Mouse (Mus musculus) right cerebral cortex, postnatal 14 days (tissue): ENCODE results near the gene Arsg.
A peak's percentile ranks its signal among the peaks of the same experiment; 100 is the strongest.
"Not testable (repeated sequence)": the region's sequence is repeated elsewhere in the genome, so short reads cannot be mapped to it uniquely, and the experiment has no call there.

Source experiments
- DNase-seq: peaks from one replicate; pipeline ENCODE4 v3.0.0; 2022

Gene Arsg

GRCm38 (mm10) chr11:109470170-109470569 lies 3.0 kb upstream of the Arsg start:
- no peak for DNase-seq

GRCm38 (mm10) chr11:109470921-109471861 lies 2.0 kb upstream of the Arsg start:
- no peak for DNase-seq

DNA sequence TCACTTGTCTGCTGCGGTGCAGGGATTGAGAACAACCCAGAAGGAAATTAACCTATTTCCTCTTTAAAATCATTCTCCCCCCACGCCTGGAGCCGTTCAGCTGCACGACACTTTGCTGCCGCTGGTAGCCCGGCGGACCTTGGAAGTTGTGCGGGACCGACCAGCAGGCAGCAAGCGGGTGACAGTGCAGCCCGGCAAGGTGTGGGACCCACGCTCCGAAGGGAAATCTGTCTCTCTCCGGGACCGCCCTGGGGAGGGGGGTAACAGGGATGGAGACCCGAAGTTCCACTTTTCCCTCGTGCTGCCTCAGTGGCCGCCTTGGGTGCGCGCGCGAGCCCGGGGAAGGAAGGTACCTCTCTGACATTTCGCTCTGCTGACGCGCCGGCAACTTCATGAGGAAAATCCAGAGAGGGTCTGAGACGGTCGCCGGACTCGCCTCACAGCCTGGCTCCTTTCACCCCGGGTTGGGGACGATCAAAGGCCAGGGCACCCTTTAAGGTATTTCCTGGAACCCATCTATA lies 943 bp upstream of the Arsg start:
- DNase-seq = peak; percentile 19

DNA sequence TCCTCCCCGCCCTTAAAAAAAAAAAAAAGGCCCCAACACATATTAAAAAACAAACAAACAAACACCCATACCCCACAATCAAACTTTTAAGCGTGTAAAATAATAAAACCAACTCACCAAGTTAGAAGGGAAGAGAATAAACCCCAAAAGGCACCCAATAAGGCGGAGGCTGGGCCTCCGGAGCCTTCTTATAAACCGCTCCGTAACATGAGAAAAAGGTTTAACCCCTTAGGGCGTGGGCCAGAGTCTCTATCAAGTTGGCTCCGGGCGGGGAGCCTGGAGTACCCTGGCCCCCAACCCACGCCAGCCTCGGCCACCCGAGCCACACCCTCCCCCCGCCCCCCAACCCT lies 378 bp upstream of the Arsg start:
- DNase-seq = no peak

GRCm38 (mm10) chr11:109474086-109474742 lies 1.0 kb downstream of the Arsg start:
- DNase-seq = no peak

GRCm38 (mm10) chr11:109474836-109475235 lies 1.7 kb downstream of the Arsg start:
- DNase-seq = no peak

DNA sequence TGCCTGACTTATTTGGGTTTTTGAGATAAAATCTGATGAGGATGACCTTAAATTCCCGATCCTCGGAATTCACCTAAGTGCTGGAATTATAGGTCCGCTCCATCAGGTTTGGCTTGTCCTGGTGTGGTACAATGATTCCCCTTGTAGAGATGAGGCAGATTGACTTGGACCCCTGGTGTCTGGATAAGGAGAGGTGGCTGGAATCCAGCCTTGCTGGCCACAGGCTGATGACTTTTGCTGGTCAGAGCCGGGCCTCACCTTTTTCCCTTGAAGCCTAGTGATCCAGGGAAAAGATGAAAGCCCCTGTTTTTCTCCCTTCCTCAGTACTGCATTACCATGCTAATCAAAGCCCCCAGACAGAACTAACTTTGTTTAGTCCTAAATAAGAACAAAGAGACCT lies 2.5 kb downstream of the Arsg start:
- DNase-seq = no peak

DNA sequence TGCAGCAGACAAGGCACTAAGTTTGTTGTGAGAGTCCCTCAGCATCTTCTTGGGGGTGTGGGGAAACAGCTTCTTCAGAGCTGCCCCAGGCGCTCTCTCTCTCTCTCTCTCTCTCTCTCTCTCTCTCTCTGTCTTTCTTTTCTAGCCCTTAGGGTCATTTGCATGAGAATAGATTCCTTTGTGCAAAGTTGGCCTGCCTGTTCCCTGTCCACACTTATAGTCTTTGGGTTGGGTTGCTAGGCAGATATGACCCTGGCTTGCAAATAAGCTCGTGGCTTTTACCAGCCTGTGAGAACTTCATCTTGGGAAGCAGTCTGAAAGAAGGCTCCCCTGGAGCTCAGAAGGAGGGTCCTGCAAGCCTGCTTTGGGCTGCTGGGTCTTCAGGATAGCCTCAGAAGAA lies 3.1 kb downstream of the Arsg start:
- DNase-seq = no peak

- DNase-seq = no peak
These were observed 3.5 kb downstream of the Arsg start for GRCm38 (mm10) chr11:109476653-109477052.

GRCm38 (mm10) chr11:109477606-109478380 lies 4.6 kb downstream of the Arsg start:
- DNase-seq = no peak

DNA sequence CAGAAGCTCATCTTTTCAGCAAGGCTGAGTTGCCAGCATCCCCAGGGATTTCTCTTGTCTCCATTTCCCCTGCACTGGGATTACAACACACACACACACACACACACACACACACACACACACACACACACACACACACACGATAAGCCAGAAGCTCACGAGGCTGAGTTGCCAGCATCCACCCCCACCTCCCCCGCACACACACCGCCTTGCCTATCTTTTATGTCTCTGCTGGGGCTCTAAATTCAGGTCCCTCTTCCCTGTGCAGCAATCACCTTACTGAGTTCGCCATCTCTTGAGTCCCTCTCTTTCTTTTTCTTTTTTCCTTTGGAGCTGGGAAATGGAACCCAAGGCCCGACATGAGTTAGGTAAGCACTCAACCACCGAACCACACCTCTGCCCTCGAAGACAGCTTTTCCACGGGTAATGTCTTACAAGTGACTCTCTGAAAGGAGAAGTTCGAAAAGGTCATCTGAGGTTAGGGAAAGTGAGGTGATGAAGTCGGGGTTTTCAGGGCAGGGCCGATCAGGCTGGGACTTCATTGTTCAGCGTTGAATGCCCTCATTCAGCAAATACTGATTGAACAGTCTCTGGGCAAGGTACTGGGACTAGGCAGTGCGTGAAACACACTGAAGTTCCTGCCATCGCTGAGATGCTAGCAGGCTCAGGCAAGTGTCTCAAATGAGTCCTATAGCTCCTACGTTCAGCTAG lies 6.6 kb downstream of the Arsg start:
- no peak for DNase-seq

- no peak for DNase-seq
These were observed 7.3 kb downstream of the Arsg start for GRCm38 (mm10) chr11:109480440-109480839.

- DNase-seq = peak; percentile 39
These were observed 12.3 kb downstream of the Arsg start for GRCm38 (mm10) chr11:109485398-109486045.

DNA sequence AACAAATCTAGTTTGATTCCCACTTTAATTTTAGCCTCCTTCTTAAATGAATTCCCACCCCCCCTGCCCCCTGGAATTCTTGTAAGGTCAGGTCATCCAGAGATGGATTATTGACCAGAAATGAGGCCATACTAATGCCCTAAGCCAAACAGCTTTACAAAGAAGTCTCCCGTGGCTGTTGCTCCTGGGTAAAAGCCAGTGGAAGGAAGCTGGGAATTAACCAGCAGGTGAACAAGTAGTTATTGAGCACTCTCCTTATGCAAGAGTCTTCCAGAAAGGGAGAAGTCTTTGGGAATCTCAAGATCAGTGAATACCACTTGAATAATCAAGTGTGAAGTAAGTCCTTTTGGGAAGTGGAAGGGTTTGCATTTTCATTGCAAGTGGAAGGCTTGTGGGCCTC lies 13.9 kb downstream of the Arsg start:
- DNase-seq = no peak

- no peak for DNase-seq
These were observed 15.0 kb downstream of the Arsg start for GRCm38 (mm10) chr11:109487991-109488684.

DNA sequence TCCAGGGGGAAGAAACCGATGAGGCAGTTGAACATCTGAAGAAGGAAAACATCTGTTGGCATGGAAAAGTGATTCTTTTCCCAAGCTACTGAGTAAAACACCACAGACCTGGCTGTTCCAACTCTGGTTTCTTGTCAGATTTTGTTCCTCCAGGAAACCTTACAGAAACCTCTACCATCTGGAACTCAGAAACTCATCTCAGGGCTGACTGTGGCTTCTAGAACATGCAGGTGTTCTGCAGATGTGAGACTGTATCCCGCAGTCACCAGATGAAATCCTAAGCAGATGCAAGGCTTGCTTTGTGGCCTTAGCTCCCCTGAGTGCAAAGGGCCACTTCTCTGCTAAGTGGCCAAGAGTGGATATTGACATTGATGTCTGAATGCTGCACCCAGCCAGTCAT lies 16.6 kb downstream of the Arsg start:
- DNase-seq = no peak

GRCm38 (mm10) chr11:109491844-109492243 lies 18.7 kb downstream of the Arsg start:
- no peak for DNase-seq

- not testable (repeated sequence) for DNase-seq
These were observed 19.8 kb downstream of the Arsg start for GRCm38 (mm10) chr11:109492847-109493464.

DNA sequence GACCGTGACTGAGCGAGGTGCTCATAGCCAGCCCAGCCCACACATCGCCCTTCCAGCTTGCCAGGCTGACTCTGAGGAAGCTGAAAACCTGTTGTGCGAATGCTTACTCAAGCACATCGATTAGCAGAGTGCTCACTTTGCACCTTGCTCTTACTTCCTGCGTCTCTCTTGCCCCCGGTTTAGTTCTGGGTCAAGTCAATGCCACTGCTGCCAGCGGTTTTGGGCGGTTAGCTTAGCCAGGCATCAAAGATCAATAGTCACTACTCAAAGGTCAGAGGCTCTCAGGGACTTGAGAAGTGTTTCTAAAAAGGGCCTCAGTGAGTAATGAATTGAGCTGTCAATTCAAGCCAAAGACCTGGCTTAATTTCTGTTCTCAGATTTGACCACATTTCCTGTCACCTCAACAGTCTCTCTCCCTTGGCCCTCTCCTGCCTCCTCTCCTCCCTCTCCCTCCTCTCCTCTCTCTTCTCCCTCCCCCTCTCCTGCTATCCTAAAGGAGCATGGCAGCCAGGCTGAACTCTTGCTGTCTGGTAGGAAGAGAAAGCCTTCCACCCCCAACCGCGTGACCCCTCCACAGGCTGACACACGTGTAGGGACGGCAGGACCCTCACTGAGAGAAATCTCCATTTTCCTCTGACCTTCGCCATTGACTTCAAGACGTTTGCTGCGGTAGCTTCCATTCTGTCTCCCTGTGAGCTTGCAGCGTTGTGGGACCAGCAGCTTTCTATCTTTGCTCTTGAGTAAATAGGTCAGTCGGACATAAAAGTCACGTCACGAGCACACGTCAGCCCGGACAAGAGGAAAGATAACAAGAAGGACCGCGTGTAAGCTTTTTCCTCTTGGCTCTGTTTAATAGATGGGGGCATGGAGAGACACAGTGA lies 22.0 kb downstream of the Arsg start:
- DNase-seq = no peak
